Mouse (Mus musculus) left cerebral cortex, postnatal 14 days (tissue): ENCODE results near the gene Ahnak2. TPM values are rescaled to one million over a fixed set of nuclear protein-coding genes. Genes with fewer than 3 reads are reported as not detected.

Source experiments
- DNase-seq, 2 experiments: peaks; one replicate each; pipeline ENCODE4 v3.0.0; 2021 to 2022; ENCODE audit warnings: low spot score in 2 of 2, mixed read lengths in 1 of 2
- intact Hi-C: fragments of 180-260 bp; cut with DNase I; formaldehyde crosslinking; loops from one replicate; pipeline ENCODE4 v1.15.1; 2025
- total RNA-seq, 2 experiments: library from RNA; stranded (reverse); gene quantifications; 2 replicates each; pipeline ENCODE4 v1.2.3; 2021

Gene Ahnak2
- total RNA-seq, 2 experiments from 2014 or later, result 8.4 to 8.8 TPM

DNA sequence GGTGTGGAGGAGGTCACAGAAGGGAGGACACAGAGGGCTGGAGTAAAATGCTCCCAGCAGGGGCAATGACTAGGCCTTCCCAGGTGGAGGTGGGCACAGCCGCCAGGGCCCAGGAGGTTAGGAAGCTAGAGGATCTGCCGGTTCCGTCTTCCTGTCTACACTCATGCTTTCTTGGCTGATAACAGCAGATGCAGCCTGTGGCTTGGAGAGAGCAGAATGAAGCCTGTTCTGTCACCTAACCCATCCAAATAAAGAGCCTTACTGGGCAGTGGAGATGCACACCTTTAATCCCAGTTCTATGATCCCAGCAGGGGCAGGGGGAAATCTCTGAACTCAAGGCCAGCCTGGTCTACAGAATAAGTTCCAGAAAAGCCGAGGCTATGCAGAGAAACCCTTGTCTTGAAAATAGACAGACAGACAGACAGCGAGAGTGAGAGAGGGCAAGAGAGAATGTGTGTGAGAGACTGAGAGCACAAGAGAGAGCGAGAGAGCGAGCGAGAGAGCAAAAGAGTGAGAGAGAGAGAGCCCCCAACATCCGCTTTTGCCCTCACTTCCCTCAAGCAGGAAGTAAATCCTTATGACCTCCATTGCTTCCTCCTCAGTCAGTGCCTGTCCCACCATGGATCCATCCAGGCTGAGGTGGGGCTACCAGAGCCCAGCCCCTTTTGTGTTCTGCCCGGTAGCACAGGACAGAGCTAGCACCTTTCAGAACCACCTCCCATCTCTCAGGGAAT is 3.1 kb downstream of the Ahnak2 start:
- intact Hi-C loops, result loop anchor here (10.0 kb wide), 1 partner anchor 55 kb away; no protein-coding TSS in a partner anchor
- DNase-seq, result no peak

DNA sequence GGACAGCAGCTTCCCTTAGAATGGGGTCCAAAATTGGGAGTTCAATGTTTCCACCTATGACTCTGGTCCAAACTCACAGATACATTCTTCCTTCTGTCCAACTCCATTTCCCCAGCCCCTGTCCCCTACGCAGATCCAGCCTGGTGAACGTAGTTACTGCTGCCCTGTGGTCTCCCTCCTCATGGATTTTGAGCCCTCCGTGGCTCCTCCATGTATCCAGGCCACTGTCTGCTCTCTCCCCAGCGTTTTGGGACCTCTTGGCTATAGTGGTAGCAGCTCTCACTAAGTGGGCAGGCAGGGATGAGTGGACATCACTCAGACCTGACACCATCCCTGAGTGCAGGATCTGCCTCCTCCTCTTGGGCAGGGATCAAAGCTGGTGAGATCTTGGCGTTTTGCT is 3.7 kb downstream of the Ahnak2 start:
- intact Hi-C loops, result loop anchor here (10.0 kb wide), 1 partner anchor 54 kb away; no protein-coding TSS in a partner anchor
- DNase-seq, result no peak

DNA sequence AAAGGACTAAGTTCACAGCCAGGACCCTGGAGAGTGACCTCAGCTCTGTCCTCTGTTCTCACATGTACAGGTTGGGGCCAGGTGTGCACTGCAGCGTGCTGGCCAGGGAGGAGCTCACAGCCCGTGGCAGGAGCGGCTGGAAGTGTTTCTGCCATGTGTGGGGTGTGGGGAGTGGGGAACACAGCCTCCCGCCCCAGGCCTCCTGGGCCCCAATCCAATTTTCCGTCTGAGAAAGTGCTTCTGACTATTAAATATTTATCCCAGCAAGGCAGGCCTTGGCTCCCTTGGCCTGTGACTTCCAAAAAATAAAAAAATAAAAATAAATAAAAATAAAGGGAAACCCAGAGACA is 4.2 kb downstream of the Ahnak2 start:
- intact Hi-C loops, result loop anchor here (10.0 kb wide), 1 partner anchor 54 kb away; no protein-coding TSS in a partner anchor
- no peak for DNase-seq

DNA sequence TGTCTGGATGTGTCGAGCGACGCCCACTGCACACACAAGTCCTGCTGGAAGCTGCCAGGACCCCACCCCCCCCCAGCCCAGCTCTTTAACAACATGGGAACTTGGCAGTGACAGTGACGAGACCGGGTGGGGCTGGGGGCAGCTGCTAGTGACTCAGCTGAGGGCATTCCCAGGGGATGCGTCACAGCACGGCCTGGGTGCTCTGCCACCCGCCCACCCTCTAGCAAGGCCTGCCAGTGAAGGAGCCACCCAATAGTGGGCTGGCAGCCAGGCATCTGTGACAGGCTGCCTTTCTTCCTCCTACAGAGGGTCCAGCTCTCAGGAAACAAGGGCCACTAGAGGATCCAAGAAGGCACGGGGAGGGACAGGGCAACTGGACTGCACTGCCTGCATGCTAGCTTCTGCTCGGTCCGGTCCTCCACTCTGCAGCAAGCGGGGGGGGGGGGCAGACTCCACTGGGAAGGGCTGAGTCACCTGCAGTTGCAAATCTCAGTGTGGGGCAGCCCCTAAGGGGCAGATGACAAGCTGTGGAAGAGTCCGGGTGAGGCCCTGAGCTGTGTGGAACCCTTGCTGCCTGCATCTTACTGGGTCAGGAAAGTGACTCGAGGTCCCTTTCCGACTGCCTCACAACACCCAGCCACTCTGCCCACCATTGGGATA is 4.7 kb downstream of the Ahnak2 start:
- intact Hi-C loops, result loop anchor here (10.0 kb wide), 1 partner anchor 53 kb away; no protein-coding TSS in a partner anchor
- DNase-seq, result peak; percentile 67 to 88

DNA sequence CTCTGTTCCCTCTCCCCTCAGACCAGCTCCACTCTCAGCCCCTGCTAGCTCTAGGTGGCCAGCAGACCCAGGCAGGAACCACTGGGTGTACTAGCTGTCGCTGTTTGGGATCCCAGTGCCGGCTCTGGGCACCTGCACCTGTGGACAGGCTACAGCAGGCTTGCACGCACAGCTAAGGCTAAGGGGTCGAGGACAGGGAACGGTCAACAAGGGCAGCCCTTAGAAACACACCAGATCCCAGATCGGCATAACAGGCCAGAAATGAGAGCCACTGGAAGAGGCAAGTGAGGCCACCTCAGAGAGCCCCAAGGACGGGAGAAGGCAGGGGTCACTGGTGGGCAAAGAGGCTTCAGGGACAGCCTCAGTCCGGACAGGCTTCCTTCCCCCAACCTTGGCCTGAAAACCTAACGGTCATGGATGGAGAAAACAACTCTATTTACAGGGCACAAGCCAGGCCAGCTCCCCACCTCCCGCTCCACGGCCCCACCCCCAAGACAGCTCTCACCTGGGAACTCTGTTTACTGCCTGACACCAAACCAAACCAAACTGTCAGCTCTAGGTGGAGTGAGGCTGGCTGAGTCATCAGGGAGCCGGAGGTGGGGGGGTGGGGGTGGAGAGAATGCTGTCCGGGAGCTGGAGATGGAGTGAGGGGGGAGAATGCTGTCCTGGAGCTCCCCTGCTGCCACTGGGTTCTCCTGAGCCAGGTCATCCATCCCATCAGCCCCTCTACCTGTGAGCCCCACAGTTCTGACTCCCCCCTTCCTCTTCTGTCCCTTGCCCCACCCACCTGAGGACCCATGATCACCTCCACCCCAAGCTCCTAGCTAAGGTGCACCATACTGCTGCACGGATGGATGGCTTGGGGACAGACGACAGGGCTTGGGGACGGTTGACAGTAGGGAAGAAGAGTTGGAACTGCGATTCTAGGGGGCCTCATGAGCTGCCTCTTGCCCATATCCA is 5.6 kb downstream of the Ahnak2 start:
- intact Hi-C loops, result loop anchor here (10.0 kb wide), 1 partner anchor 52 kb away; no protein-coding TSS in a partner anchor
- DNase-seq, result no peak

DNA sequence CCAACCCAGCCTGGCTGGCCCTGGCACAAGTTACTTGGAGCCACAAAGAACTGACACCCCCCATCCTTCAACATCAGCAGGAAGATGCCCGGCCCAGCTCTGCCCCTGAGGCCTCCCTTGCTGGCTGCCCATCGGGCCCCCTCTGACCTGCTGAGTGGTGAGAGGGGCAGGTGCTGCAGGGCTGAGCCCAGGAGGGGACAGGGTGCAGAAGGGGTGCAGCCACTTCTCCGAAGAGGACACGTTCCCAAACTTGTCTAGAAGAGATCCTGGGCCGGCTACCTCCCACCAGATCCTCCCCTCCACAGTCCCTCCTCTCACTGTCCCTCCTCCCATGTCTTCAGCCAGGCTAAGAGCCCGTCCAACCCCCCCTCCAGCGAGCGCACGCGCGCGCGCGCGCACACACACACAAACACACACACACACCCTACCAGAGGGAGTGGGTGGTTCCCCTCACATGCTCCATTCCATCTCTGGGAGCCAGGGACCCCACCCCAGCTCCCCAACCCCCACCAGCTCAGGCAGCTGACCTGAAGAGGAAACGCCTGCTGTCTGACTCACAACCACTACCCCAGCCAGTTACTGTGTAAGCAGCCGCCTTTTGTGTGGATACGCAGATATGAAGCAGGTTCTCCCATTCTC is 6.9 kb downstream of the Ahnak2 start:
- intact Hi-C loops, result loop anchor here (10.0 kb wide), 1 partner anchor 51 kb away; no protein-coding TSS in a partner anchor

DNA sequence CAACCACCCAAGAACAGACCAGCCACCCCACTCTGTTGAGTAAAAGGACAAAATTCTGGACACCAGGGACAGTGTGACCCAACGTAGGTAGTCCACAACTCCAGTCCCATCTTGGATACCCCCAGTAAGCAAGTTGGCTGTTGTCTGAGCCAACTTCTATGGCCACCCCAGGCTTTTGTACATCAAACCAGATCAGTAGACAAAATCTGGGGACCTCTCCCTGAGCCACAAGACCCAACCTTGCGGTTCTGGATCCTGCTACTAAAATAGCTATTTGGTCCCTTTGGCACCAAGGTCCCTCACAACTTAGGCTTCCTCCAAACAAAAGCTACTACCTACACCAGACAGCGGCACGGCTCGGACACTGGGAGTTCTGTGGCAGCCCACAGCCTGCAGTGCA is 7.5 kb downstream of the Ahnak2 start:
- DNase-seq, result no peak
- intact Hi-C loops, result loop anchor here (10.0 kb wide), 1 partner anchor 50 kb away; no protein-coding TSS in a partner anchor

More for the DNA sequence above, 6.9 kb downstream of the Ahnak2 start:
- DNase-seq, result no peak

DNA sequence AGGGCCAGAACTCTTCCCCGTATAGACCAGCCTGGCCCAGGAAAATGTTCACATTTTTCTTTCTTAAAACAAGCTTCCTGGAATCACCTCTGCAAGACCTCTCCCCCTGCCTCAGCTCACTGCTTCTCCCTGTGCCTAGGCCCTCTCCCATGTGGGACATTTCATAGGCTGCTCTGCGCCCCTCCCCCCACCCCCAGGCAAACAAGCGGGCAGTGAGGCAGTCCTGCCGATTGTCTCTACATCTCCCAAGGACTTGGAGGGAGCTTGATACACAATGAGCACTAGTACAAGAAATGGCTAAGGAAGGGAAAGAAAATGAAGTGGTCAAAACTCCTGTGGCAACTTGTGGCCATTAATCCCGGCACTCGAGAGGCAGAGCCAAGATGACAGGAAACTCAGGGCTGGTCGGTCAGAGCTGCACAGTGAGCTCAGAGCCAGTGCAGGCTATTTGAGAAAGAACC is 8.1 kb downstream of the Ahnak2 start:
- DNase-seq, result no peak
- intact Hi-C loops, result loop anchor here (10.0 kb wide), 1 partner anchor 50 kb away; no protein-coding TSS in a partner anchor

DNA sequence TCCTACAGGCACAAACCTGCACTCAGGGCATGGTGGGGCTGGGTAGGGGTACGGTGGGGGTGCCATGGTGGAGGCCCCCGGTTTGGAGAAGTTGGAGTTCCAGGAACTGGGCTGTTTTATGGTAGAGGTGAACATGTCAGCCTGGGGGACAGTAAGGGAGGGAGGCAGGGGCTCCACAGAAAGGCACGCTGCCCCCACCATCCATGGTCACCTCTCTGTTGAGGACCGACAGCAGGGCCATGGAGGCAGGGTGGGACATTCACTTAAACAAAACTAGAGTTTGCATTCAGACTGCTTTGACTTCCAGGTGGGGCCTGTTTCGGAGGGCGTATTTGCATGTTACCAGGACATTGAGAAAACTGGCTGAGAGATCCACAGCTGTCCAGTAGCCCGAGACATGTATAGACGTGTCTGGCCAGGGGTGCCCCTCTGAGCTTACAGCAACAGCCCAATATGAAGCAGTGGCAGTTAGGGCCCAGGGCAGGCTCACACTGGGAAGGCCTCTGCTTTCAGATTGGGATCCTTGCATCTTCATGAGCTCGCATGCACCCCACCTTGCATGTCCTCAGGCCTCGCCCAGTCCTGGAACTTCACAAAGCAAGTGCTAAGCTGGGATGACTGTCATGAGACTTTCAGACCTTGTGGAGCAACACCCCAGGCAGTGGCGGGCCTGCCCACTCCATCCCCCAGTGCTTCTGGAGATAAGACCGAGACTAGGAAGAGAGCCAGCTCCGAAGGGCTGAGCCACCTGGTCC is 8.7 kb downstream of the Ahnak2 start:
- DNase-seq, result no peak
- intact Hi-C loops, result loop anchor here (10.0 kb wide), 1 partner anchor 49 kb away; no protein-coding TSS in a partner anchor

DNA sequence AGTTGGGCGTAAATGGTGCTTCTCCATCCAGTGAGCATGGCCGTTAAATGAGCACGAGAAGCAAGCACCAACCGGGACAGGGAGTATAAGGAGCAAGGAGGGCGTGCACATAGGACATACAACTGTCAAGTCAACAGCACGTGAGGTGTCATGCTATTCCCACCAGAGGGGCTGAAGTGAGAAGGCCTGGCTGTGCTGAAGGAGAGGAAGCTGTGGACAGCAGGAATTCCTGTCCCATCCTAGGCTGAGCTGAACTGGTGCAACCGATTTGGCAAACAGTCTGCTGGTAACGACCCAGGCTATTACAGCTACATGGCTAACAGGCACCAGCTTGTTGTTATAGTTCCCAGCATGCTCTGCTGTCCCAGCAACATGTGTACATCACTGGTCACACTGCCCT is 11.4 kb downstream of the Ahnak2 start:
- no peak for DNase-seq
- intact Hi-C loops, result loop anchor here (10.0 kb wide), 1 partner anchor 46 kb away; no protein-coding TSS in a partner anchor

DNA sequence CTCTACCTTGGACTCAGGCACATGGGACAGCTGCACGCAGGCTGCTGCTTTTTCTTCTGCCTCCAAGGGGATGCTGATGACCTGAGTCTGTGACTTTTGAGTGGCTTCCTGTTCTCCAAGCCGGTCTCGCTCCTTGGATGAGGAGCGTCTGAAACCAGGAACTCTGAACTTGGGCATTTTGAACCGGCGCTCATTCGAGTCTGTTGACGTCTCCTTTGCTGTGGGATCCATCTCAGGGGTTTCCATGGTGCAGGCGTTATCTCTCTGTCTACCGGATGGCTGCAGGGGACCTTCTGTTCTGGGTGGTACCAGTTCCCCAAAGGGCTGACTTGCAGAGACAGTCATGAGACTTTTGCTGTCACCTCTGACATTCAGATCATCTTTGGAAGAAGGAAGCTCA is 28.0 kb downstream of the Ahnak2 start:
- DNase-seq, result no peak
- intact Hi-C loops, result no loop called here

DNA sequence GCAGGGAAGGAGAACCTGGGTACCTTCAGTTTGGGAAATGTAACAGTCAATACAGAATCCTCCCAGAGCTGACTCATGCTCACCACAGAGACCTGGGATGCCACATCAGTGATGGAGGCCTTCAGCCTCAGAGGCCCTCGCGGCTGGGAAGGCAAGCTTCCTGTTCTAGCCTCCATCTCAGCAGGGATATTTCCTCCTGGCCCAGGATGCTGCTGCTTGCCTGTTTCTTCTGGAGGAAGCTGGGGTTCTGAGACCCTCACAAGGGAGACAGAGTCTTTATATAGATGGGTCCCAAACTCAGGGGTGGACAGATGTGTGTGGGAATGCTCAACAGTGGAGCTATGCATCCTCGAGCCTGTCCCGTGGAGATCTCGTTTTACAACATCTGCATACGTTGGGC is 28.4 kb downstream of the Ahnak2 start:
- no peak for DNase-seq
- intact Hi-C loops, result no loop called here

DNA sequence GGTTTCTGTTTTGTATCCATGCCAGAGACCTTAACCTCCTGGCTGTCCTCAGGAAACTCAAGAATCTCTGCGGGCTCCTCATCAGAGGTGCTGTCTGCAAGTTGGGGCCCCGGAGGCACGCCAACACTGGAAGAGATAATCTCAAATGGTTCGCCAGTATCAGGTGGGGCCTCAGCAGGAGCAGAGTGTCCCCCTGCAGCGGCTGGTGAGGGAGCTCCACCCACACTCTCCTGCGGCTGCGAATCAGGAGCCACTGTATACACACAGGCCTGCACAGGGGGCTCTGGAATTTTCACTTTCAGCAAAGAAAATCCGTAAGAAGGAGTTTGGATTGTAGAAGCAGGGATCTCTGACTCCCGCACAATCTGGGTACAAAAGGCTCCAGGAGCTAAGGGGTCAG is 29.1 kb downstream of the Ahnak2 start:
- DNase-seq, result no peak
- intact Hi-C loops, result no loop called here

DNA sequence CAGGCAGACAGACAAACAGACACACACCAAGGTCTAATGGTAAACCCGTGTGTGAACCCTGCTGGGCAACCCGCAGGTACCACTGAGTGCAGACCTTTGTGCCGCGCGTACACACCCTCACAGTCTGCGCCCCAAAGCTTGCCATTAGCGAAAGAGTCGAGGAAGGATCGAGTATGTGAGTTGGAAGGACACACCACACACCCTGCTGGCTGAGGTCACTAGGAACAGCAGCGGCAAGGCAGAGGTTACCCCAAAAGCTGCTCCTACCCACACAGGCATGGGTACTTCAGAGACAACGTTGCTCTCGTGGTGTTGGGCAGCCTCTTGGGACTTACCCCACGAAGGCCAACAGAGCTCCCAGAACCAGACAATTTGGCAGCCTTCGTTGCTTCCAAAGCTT is 30.2 kb downstream of the Ahnak2 start:
- intact Hi-C loops, result no loop called here
- no peak for DNase-seq

DNA sequence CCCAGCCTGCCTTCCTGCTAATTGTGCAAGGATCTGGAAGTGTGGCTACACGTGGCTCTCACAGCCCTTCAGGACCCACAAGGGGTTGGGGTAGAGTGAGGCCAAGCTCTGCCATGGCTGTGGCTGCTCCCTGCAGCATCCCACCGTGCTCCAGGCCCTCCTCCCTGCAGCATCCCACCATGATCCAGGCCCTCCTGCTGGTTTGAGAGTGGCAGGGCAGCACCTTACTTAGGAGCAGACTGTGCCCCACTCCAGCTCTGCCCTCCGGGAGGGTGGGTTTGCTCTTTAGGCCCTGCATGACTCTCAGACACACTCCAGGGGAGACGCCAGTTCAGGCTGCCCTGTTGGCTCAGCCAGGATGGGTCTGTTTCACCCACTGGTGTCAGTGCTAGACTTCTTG is 32.1 kb downstream of the Ahnak2 start:
- DNase-seq, result no peak
- intact Hi-C loops, result no loop called here

DNA sequence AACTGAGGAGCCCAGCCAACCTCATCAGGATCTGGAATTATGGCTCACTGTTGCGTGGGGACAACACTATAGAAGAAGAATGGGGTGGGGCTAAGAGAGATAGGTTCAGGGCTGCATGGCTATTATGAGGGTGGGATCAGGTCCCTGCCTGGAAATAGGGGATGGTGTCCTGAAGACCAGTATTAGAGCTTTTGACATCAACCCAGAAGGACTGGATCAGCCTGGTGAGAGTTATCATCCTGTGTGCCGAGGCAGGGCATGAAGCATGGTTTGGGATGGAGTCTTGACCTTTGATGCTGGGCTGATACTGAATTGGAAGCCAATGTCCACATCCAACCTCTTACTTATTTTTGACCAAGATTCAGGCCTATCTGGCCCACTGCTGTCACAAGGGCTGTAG is 32.7 kb downstream of the Ahnak2 start:
- DNase-seq, result no peak
- intact Hi-C loops, result no loop called here

DNA sequence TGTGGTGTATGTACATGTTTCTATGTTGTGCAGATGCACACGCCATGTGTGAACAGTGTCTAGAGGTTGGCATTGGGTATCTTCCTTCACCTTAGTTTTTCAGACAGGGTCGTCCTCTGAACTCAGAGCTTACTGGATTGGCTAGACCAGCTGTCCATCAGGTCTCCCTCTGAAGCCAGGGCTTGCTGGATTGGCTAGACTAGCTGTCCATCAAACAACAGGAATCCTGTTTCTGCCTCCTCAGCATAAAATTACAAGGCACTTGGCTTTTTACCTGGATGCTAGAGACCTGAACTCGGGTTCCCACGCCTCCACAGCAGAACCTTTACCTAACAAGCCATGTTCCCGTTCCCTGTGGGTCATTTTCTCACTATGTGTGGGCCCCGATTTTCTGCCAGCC is 33.4 kb downstream of the Ahnak2 start:
- peak in 1 of 2 experiments; percentile 41 for DNase-seq
- intact Hi-C loops, result no loop called here

DNA sequence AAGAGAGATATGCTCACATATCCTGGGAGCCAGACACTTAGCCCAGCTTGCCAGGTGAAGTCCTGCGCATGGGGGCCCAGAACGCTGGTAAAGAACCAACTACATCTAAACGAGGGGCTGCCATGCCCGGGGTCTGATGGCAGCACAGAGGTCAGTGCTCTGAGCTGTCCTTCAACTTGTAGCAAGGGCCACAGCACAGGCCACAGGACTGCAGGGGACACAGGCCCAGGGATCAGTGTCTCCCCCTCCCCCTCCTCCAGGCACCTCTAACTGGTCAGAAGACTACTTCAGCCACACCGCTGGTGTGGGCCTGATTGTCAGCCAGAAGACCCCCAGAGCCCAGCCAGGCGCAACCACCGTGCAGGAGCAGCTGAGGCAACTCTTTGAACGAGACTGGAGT is 34.3 kb downstream of the Ahnak2 start:
- no peak for DNase-seq
- intact Hi-C loops, result no loop called here
